7 mouse cellular contexts compared by ENCODE assay signal in genomic region chr9:69357834-69358233, GRCm38 (mm10). TPM values are rescaled to one million over a fixed set of nuclear protein-coding genes. Genes with fewer than 3 reads are reported as not detected.
DNase-seq lines count a peak whose midpoint lies in the region; ATAC-seq and TF ChIP-seq lines count a peak whose summit lies in the region.

No protein-coding gene starts in this region.

- DNase-seq in 3T3-L1 (ENCODE audit: low read depth, low spot score) (peak; percentile 72), A20 (ENCODE audit: low read depth, low spot score) (peak; percentile 58)
- peak; percentile 72 for DNase-seq in adrenal gland, postnatal 10 days
- peak; percentile 51 for DNase-seq in embryo, embryonic 11.5 days (ENCODE audit: low read depth, low spot score)
- peak; percentile 55 for DNase-seq in limb, embryonic 14.5 days (ENCODE audit: low spot score)
- peak; percentile 35 for DNase-seq in retina, postnatal 7 days (ENCODE audit: low read depth, low spot score)

- H3K4me1 ChIP-seq in limb, embryonic 14.5 days (ENCODE audit: control insufficient read depth, insufficient read depth, low read length): no peaks in the 10 kb centered on the region

- 0 out of 2 replicates have a peak, but pooled peaks cover 6% of the 10 kb centered on the region for H3K27me3 ChIP-seq in limb, embryonic 14.5 days (ENCODE audit: control insufficient read depth, insufficient read depth, low read length)

- 29% methylated on average over 3 of the region's 3 CpGs for WGBS in limb, embryonic 14.5 days

- no peaks in the 10 kb centered on the region for H3K9me3 ChIP-seq in limb, embryonic 14.5 days (ENCODE audit: control insufficient read depth, low read length)

- no peak overlapping the region for H3K9ac ChIP-seq in limb, embryonic 14.5 days (ENCODE audit: low read depth, low read length, severe bottlenecking)

- H3K4me2 ChIP-seq in limb, embryonic 14.5 days (replicated peaks; ENCODE audit: low read depth, low read length, severe bottlenecking): no peak overlapping the region

- ATAC-seq in inflammation-experienced regulatory T-cells, adult 6 months: peak; percentile 46
- ATAC-seq in limb, embryonic 14.5 days (ENCODE audit: low FRiP score, low read depth): no peak

- H3K4me3 ChIP-seq in limb, embryonic 14.5 days (replicated peaks; ENCODE audit: low read length): no peak overlapping the region

- H3K36me3 ChIP-seq in limb, embryonic 14.5 days (ENCODE audit: control insufficient read depth, insufficient read depth, low read length): no peaks in the 10 kb centered on the region

- no peak overlapping the region for H3K27ac ChIP-seq in limb, embryonic 14.5 days (replicated peaks; ENCODE audit: low read depth, low read length)

- peak; percentile 45; the same call in 1 of the 2 replicates for TF ChIP-seq POLR2A in limb, embryonic 14.5 days (IDR thresholded peaks at IDR 0.05; ENCODE audit: borderline replicate concordance, extremely low read depth, insufficient read depth, insufficient read length)

RNA-seq across cellular contexts. Expression of gene Ice2, which starts 39.9 kb away (rescaled TPM):
- 10 to 100 TPM; 13.2 to 18.0 TPM for total RNA-seq in adrenal gland, postnatal 10 days (2021)
- polyA plus RNA-seq in inflammation-experienced regulatory T-cells, adult 6 months (2017; shearing (Covaris generic)): 10 to 100 TPM; 11.1 to 22.0 (median 21.5) TPM
- 12.0 and 13.7 TPM in 2 replicates for polyA plus RNA-seq in limb, embryonic 14.5 days (2012; rRNA removed)
- 15.8 and 16.7 TPM in 2 replicates for polyA plus RNA-seq in limb, embryonic 14.5 days (2014; fragmentation: Nextera tagmentation; extraction: Ambion mirVana)
